Mouse (Mus musculus) cerebellum, adult 8-10 months (tissue): ENCODE data around the gene Sox18.

ENCODE experiments used
- DNase-seq: peaks from one replicate; pipeline ENCODE4 v3.0.0; 2022

Gene Sox18

DNA sequence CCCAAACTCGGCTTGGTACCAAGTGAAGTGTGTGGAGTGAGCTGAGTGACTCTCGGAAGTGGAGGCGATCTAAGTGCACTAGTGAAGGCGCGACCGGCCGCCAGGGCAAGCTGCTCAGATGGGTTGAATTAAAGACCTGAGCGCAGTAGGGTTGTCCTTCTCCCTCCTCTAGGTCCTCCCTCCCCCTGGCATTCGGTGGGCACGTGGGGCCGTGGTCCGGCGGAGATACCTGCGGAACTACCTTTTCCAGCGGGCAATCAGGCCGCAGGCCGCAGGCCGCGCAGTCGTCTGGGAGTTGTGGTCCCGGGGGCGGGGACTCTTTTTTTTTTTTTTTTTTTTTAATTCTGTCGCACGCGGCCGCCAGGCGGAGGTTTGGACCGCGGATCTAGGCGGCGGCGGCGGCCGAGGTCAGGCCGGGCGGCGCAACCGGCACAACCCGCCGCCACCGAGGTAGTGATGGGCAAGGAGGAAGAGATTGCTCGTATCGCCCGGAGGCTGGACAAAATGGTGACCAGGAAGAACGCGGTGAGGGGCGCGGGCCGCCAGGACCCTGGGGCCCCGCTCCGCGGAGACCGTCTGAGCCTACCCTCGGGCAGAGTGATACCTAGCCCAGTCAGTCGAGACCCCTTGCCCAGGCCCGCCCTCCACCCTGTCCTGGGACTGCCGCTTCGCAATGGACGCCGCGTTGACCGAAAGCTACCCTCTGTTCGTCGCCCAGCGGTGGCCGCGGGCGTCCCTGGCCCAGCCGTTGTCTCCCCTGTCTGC lies 8.7 kb upstream of the Sox18 start, which contains the start of gene Tcea2:
Tcea2 (plus strand) TSS at position 360 of the 765 bp plus-strand sequence.
- peak; percentile 78 for DNase-seq

- peak; percentile 61 for DNase-seq
These were observed 7.3 kb upstream of the Sox18 start for GRCm38 (mm10) chr2:181678780-181679179.

DNA sequence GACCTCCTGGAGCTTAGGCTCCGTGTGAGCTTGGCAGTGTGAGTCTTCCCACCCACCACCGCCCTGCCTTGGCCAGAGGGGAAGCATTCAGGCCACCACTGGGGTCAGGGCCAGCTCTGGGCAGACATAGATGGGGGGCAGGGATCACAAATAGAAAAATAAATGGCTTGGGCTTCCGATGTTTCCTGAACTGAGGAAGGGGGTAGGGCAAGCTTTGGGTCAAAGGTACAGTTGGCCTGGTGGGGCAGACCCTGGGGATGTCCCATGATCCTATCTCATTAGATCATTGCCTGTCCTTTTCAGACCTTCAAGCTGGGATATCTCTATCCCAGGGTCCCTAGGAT lies 6.3 kb upstream of the Sox18 start:
- no peak for DNase-seq

GRCm38 (mm10) chr2:181677096-181677754 lies 5.8 kb upstream of the Sox18 start:
- no peak for DNase-seq

DNA sequence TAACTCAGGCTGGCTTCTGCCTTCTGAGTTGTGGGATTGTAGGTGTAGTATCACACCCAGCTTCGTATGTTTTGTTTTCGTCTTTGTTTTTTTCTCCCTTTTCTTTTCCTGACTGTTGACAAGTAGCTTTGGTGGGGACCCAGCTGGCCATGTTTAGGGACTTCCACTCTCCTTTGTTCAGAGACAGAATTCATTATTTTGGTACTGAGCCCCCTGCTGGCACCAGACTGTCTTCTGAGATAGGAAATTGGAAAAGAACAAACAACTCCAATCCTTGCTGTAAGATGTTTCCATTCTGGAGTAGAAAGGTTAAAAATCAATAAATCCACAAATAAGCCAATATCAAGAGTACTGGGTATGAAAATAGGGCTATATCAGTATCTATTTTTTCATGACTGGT lies 5.0 kb upstream of the Sox18 start:
- DNase-seq, result no peak

DNA sequence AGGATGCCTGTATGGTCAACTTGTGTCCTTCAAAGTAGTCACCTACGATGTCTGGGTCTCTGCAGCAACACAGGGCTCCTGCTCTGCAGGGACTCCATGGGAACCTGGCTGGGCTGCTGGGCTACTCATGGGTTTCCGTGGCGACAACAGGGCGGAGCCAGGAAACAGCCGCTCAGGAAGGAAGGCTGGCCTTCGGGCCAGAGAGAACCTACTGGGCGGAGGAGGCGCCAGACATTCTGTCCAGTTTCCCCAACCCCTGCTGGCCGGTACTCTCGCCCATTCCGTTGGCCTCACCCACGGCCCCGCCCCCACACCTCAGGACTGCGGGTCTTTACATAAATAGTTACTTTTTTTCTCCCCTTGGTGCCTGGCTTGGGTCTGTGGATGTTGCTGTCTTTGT lies 4.0 kb upstream of the Sox18 start:
- DNase-seq, result peak; percentile 35

GRCm38 (mm10) chr2:181674934-181675333 lies 3.5 kb upstream of the Sox18 start:
- no peak for DNase-seq

- no peak for DNase-seq
These were observed 2.1 kb upstream of the Sox18 start for GRCm38 (mm10) chr2:181673501-181673900.

DNA sequence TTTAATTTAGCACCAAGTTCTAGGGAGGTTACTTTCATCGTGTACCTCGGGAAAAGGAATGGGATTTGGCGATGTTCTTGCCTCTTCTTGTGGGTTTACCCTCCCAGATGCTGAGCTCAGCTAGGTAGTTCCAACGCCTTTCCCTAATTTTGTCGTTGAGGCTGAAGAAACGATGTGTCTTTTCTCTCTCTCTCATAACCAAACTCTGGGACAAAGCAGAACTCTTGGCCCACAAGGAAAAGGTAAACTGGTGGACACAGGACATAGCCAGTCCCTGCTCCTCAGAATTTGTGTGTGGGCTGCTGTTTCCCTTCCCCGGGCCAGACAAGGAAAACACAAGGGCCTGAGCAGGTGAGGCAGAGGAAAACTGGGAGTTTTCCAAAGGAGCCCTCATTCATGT lies 544 bp upstream of the Sox18 start:
- no peak for DNase-seq

- DNase-seq, result no peak
These were observed 528 bp downstream of the Sox18 start for GRCm38 (mm10) chr2:181670913-181671311.

DNA sequence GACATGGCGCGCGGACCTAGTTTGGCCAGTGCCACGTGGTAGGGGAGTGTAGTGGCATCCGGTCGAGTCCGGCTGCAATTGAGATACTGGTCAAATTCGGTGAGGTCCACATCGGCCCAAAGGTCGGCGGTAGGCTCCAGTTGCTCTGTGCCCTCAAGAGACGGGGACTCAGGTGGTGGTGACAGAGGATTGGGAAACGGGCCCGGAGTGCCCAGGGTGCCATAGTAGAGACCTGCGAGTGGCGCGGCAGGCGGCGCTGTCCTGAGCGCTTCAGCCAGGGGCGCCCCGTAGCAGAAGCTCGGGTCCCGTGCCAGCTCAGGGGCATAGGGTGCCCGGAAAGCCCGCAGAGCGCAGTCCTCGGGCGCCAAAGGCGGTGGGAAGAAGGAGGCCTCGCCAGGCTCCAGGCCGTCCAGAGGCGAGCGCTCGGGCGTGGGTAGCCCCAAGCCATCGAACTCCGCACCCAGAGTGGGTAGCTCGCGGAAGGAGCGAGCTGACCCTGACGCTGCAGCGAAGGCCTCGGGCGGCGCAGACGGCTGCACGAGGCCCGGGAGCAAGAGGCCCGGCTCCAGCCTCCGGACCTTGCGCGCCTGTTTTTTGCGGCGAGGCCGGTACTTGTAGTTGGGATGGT lies 1.0 kb downstream of the Sox18 start:
- no peak for DNase-seq

DNA sequence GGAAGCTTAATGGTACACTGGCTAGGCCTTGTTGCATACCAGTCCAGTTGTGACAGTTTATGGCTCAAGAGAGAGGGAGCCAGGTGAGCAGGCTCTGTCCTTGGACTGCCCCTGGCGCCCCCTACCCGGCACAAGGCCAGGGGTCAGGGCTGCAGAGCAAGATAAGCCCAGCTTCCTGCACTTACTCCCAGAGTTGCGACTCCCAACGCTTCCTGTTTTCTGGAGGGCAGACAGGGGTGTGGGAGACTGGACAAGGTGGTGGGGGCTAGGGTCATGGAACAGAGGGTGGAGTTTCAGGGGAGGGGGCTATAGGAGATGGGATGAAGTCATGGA lies 8.2 kb downstream of the Sox18 start:
- no peak for DNase-seq

DNA sequence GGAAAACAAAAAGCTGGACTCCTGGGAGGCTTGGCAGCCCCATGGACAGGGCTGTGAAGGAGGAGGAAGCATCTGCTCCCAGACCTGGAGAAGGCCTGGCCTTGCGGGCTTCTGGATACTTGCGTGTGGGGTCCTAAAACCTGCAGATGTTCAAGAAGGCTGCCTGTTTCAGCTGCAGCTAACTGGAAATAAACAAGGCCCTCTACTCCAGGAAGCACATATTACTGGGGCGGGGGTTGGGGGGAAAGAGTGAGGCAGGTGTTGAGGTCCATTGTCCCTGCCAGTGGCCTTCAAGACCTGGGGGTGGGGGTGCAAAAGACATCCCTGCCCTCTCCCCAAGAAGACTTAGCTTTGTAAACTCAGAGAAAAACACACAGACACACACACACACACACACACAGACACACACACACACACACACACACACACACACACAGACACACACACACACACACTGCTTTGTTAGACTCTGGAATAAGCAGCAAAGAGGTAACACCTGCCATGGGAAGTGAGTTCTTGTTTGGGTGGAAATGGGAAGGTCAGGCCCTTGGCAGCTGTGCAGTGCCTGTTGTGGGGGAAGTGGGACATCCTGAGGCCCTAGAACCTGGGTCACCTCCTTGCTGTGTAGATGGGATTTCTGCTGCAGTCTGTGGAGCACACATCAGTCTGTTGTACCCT lies 8.7 kb downstream of the Sox18 start:
- no peak for DNase-seq

DNA sequence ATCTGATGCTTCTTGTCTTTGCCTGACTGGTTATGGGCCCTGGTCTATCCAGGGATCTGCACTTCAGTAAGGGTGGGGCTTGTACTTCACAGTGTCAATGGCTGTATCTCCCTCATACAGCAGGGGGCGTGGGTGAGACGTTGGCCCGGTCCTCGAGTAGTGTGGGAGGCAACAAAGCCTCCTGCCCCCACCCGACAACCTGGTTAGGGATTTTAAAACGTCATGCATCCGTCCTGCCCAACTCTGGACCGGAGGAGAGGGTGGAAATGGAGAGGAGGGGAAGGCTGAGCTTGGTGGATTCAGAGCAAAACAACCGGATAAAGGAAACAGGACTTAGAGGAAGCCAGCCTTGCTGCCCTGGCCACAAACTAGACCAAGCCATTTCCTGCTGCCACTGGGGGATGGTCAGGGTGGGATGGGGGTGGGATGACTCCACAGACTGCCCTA lies 11.8 kb downstream of the Sox18 start:
- DNase-seq, result peak; percentile 76

DNA sequence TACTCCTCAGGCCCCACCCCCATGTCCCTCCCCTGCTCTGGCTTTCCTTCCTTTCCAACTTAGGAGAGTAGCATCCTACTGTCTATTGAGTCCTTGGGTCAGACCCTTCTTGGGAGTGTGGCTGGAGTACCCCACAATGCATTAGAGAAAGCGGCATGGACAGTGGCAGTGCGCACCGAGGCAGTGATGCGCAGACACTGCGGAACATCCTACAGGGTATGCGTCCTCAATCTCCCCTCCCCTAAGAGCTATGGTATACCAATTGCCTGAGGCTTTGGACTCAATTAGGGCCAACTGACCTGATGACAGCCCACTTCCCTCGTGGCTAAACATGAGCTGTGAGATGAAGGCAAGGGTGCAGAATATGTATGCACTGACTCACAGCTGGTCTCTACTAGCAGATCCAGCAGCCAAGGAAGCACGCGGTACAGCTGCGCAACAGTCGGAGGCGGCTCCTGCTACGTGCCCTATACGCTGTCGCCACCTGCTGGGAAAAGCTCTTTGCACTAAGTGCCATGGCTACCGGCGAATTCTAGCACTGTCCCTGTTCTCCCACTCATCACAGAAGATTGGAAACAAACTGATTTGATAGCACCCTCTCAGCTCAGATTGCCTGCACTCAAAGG lies 12.4 kb downstream of the Sox18 start:
- no peak for DNase-seq

GRCm38 (mm10) chr2:181658528-181658927 lies 12.9 kb downstream of the Sox18 start:
- DNase-seq, result no peak

- DNase-seq, result no peak
These were observed 14.0 kb downstream of the Sox18 start for GRCm38 (mm10) chr2:181657441-181657840.

DNA sequence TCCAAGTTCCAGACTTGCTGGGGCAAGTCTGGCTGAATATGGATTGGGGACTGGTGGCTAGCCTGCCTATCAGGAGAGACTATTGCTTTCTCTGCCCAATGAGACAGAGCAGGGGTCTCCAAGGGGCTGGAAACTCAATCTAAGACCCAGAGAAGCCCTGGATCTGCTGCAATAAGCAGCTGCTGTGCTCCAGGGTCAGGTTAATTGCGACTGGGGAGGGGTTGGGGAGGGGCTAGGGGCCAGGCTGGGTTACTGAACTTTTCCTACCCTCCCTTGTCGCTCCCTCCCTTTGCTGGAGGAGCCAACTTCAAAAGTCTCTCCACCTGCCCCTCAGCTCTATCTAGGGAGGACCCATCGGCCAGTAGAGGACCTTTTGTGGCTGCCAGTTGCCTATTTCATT lies 14.7 kb downstream of the Sox18 start, which contains the start of gene Gm29797:
Gm29797 (plus strand) TSS at position 301 of the 400 bp plus-strand sequence.
- no peak for DNase-seq

- DNase-seq, result no peak
These were observed 17.9 kb downstream of the Sox18 start for GRCm38 (mm10) chr2:181653523-181653922.

GRCm38 (mm10) chr2:181653065-181653464 lies 18.4 kb downstream of the Sox18 start:
- no peak for DNase-seq

DNA sequence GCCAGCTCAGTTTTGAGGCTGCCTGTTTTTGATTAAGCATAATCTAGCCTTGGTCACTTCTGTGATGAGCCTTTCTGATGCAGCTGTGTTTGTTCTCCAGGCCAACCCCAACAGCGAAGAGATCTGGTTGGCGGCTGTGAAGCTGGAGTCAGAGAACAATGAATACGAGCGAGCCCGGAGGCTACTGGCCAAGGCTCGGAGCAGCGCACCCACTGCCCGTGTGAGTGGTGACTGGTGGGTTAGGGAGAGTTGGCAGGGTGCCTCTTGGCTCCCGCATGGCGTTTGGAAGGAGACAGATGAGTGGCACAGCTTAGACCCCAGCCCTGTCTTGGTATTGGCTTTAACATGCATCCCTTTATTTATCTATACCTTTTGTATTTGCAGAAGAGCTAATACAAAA lies 22.5 kb downstream of the Sox18 start:
- DNase-seq, result no peak

DNA sequence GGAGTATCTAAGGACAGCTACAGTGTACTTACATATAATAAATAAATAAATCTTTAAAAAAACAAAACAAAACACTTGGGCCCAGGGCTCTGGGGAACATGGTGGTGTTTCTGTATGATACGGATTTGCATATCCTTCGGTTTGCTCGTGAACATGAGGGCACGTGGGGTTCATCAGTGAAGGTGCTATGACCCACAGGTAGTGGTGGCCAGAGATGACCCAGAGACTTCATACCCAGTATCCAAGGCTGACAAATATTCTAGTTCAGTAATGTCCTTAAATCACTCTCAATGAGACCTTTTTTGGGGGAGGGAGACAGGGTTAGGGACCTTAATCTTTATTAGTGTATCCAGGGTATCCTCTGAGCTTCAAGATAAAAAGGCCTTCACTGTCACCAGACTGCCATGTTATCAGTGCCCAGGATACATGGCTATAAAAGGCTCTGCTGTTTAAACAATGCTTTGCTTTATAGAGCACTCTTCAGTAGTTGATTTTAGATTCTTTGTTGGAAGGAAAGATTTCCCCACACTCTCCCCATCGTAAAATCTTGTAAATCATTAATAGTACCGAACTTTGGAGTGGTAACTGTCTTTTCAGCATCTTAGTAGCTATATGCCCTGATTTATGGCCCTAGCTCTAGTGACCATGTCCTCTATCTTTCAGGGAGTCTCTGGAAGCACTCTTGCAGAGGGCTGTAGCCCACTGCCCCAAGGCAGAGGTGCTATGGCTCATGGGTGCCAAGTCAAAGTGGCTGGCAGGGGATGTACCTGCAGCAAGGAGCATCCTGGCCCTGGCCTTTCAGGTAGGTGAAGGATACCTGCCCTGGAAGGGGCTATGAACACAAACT lies 24.6 kb downstream of the Sox18 start:
- DNase-seq, result no peak
